Mouse (Mus musculus) heart, postnatal 10 days (tissue): ENCODE data around the gene Cramp1l. TPM values are rescaled to one million over a fixed set of nuclear protein-coding genes. Genes with fewer than 3 reads are reported as not detected.
A peak's percentile ranks its signal among the peaks of the same experiment; 100 is the strongest.

ENCODE experiments used
- DNase-seq, 2 experiments: peaks; one replicate each; pipeline ENCODE4 v3.0.0; 2021
- intact Hi-C: fragments of 180-260 bp; cut with DNase I; formaldehyde crosslinking; loops from one replicate; pipeline ENCODE4 v1.15.1; 2025
- total RNA-seq, 2 experiments: library from RNA; stranded (reverse); gene quantifications; 2 replicates each; pipeline ENCODE4 v1.2.3; 2021

The Cramp1l gene
- total RNA-seq, result 10 to 100 TPM; 15.2 to 15.9 TPM

DNA sequence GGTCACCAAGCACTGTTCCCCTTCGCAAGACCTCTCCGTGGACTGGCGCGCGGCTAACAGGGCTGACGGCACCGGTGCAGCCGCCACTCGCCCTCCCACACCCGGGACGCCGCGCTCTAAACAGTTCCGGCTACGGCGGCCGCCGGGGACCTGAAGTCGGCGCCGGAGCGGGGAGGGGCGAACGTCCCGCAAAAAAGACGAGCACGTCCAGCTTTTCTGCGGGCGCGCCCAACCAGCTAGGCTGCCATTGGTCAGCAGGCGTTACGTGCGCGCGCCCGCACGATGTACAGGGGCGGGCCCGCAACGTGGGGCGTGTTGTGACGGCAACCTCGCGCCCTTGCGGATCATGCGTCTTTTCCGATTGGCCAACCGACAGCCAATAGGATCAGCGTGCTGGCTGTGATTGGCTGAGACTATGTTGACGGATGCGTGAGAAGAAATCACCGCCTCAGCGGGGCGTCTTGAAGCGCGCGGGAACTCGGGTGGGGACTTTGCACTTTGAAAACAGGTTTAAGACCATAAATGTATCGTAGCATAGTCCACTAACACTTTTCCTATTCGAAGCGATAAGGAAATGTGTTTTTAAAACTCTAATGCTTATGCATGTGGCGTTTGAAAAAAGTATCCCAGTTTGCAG, at the start of gene Cramp1l, which contains the start of gene Ift140:
Gene Cramp1l, minus strand, starts transcription at position 134 of the 637 bp plus-strand sequence.
Gene Ift140, plus strand, starts transcription at position 431 of the 637 bp plus-strand sequence.
- DNase-seq, result peak; percentile 99

DNA sequence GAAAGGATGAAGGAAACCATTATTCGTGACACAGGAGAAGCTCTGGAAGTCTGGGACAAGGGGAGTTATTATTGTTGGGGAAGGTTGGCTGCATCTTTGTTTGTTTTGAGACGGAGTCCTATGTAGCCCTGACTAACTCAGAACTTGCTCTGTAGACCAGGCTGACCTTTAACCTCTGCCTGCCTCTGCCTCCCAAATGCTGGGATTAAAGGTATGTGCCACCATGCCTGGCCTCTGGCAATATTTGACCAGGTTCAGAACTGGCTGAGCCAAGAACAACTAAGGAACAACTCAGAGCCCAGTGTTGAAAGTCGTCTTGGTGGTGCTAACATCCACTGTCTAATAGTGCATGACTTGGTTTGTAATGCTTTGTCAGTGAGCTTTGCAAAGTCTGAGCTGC, 49.6 kb upstream of the Cramp1l start:
- no peak for DNase-seq
- intact Hi-C loops, result no loop called here

More for the DNA sequence above, at the start of gene Cramp1l, which contains the start of gene Ift140:
- intact Hi-C loops, result loop anchor here (5.0 kb wide), 2 partner anchors 73 to 257 kb away; partner anchors contain the start of gene Ube2i

DNA sequence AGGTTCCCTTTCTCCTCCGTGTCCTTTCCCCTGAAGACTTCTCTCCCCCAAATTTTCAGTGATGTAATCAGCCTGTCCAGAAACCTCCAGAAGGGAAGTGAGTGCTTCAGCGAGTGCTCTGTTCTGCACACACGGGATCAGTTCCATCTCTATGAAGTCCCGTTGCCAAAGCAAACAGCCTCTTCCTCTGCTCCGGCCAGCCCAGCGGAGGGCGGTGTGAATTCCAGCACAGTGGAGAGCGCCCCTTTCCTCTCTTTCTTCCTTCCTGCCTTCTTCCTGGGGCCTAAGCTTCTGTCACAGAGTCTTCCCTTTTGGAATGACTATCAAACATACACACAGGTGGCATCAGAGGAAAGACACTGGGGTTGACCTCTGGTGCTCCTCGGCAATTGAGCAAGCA, 48.8 kb upstream of the Cramp1l start:
- intact Hi-C loops, result loop anchor here (1.0 kb wide), 1 partner anchor 16 kb away; no protein-coding TSS in a partner anchor
- DNase-seq, result peak; percentile 84

DNA sequence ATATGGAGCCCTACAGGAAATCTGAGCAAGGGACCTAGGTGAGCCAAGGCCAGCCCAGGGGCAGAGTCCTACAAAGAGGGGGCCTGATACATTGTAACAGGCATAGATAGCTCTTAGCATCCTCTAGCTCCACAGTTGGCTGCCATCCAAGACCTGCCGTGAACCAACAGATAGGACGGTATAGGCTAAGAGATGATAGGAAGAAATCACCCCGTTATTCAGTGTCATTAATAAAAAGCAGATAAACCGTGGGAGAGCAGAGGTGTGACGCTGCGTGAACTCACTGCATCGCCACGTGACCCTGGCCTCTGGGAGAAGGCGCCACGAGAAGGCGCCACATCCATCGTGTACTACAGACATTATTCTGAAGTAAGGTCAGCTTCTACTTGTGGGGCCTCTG, 48.3 kb upstream of the Cramp1l start:
- intact Hi-C loops, result loop anchor here (1.0 kb wide), 1 partner anchor 16 kb away; no protein-coding TSS in a partner anchor
- peak in 1 of 2 experiments; percentile 48 for DNase-seq

DNA sequence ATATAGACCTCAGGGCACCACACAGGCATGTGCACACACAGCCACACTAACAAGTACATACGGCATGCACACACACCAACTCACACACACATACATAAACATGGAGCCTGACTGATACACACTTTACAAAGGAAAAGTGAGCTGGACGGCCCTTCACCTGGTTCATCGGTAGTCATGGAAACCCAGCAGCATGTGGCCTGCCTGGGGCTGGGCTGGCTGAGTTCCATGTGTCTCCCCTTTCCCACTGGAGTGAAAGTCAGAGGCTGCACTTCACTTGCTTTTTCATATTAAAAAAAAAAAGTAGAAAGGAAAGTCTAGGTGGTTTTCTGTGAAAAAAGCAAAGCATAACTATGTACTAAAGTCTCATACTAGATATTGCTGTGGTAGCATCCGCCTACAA, 47.7 kb upstream of the Cramp1l start:
- intact Hi-C loops, result no loop called here
- no peak for DNase-seq

DNA sequence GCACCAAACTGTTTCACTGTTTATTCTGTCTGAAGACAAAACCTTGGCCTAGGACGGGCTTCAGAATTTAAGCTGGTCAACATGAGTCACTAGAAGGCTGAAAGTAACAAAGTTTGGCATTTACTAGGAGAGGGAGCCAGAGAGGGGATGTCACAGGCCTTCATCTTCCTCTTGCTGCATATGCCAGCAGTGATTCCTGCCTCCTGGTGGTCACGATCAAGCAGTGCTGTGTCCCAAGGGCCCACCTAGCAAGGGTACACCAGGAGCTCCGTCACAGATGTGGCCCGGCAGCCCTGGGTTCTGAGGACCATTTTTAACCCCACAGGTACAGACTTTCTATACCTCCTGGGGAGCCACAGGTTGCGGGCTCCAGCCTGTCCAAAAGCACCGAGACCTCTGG, 41.5 kb upstream of the Cramp1l start:
- intact Hi-C loops, result no loop called here

DNA sequence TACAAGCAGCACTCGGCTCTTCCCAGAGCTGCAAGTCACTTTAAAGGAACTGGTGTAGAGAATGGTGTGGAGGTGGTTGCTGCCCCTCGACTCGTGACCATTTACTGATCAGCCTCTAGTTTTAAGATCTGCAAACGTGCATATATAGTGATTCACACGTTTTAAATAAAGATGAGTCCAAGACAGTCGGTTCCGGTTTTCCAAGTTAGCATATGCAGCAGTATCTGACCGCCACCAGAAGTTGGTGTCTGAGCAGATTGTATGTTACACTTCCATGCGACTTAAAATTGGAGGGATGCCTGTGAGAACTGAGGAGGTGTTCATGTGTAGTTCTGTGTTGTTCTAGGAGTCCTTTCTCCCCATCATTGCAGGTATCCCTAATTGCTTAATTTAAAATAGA, 37.7 kb upstream of the Cramp1l start:
- intact Hi-C loops, result no loop called here
- no peak for DNase-seq

More for the DNA sequence above, 41.5 kb upstream of the Cramp1l start:
- no peak for DNase-seq

DNA sequence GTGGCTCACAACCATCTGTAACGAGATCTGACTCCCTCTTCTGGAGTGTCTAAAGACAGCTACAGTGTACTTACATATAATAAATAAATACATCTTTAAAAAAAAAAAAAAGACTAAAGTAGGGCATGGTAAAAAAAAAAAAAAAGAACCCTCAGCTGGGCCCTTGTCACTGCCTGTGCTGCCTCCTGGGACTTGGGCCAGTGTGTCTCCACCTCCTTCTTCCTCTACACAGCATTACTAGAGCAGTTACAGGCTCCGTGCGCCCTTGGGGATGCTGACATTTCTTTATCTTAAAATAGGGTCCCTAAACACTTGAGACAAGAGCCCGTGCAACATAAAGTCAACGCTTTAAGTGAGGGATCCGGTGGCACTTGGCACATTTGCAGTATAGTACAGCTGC, 31.6 kb upstream of the Cramp1l start:
- intact Hi-C loops, result no loop called here
- DNase-seq, result no peak

DNA sequence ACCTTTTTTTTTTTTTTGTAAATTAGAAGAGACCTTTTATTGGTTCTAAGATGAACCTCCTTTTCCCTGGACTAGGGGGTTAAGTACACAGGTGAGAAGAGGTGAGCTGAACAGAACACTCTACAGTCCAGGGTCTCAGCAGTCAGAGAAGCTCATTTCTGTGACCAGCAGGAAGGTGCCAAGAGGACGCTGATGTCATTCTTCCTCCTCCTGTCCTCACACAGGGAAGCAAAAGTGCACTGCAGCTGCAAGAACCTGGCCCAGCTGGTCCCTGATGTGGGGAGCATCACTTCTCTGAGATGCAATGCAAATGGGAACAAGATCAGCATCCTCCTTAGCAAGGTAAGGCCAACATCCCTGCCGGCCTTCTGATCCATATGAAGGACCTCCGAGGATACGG, 29.7 kb upstream of the Cramp1l start:
- no peak for DNase-seq
- intact Hi-C loops, result no loop called here

DNA sequence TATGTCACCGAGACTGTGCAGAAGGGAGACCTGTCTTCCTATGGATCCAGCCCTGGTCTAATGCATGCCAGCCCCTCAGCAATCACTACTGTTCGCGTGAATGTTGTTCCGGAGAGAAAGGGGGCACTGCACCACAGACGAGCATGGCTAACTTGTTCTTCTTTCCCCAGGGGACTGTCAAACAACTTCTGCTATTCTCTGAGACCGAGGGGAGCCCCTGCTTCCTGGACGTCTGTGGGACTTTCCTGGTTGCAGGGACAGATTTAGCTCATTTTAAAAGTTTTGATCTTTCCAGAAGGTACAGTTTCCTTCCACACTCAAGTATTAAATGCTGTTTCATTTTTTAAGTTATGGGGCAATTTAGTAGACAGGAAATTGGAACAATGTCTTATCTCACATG, 29.3 kb upstream of the Cramp1l start:
- DNase-seq, result no peak
- intact Hi-C loops, result no loop called here

DNA sequence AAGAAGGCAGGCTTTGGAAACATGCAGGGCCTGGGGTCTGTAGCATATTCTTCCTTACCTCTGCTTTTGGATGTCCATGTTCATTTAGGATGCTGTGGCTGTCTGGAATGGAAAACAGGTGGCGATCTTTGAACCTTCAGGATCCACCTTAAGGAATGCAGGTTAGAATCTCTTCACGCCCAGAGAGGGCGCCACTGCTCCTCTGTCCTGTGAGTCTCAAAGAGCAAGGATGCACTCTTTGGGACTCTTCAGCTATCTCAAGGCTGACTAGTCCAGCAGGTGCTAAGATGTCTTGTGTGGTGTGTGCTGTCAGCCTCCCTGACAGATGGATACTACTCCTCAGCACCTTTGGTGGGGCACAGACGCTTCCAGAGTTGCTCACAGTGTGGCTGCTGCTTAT, 20.6 kb upstream of the Cramp1l start:
- DNase-seq, result peak in 1 of 2 experiments; percentile 14
- intact Hi-C loops, result no loop called here

DNA sequence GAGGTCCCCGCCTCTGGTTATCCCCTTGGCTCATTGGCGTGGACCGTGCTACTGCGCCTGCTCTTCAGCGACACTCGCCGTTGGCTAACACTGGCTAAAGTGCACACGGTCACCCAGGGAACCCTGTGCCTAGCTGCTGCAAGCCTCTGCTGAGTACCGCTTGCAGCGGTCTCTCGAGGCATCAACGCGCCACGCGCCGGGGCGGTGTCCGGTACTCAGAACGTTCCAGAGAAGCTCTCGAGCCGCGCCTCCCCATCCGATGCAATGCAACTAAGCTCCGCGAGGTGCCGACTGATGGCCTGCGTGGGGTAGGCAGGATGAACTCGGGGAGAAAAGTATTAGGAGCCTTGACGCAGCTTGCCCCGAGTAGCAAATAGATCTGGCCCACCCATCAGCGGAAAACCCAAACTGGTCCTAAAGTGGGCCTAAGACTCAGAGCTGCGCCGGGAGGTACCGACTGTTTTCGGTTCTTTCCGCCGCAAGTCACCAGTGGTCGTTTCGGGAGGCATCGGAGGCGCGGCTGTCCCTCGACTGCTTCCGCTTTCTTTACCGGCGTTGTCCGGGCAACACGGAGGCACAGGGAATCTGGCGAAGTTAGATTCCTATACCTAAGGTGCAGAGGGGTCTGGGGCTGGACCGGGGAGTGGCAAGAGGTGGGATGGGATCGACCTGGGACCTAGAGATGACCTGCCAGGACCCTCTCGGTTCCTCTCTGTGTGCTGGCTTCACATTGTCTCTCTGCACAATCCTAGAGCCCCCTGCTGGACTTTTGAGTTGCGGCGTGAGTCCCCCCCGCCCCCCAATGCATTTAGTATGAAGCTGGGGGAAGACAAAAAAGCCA, 924 bp upstream of the Cramp1l start:
- DNase-seq, result peak; percentile 56 to 89
- intact Hi-C loops, result loop anchor here (5.0 kb wide), 2 partner anchors 74 to 256 kb away; partner anchors contain the start of gene Ube2i

DNA sequence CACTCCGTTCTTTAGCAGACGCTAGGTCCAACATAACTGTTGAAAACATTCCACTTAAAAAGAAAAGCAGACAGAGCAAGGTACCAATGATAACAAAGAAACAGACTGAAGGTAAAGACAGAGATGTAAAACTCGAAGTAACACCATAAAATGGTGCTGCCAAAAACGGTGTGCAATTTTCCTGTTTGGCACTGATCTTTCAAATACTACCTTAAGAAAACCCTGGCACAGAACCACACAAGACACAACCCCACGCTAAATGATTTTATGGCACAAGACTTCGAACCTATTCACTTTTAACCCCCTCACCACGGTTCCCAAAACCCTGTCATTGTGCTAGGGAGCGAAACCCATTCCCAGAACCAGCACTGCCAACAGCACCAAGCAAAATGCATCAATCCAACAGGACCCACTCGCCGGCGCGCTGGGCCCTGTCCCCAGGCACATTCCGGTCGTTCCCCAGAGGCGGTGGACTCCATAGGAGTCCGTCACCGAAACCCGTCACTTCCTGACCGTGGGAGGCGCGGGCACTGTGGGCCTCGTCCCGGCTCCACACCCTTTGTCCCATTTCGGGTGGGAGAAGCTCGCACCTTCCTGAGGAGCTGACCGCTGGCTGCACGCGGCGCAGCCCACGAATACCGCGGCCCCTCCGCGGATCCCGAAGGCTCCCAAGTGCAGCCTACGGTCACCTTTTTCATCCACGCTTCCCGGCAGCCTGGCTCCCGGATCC, 582 bp downstream of the Cramp1l start:
- intact Hi-C loops, result loop anchor here (1.0 to 5.0 kb wide), 4 partner anchors 53 to 257 kb away; partner anchors contain the start of genes Jpt2, Tmem204 and Ube2i
- DNase-seq, result peak in 1 of 2 experiments; percentile 68

DNA sequence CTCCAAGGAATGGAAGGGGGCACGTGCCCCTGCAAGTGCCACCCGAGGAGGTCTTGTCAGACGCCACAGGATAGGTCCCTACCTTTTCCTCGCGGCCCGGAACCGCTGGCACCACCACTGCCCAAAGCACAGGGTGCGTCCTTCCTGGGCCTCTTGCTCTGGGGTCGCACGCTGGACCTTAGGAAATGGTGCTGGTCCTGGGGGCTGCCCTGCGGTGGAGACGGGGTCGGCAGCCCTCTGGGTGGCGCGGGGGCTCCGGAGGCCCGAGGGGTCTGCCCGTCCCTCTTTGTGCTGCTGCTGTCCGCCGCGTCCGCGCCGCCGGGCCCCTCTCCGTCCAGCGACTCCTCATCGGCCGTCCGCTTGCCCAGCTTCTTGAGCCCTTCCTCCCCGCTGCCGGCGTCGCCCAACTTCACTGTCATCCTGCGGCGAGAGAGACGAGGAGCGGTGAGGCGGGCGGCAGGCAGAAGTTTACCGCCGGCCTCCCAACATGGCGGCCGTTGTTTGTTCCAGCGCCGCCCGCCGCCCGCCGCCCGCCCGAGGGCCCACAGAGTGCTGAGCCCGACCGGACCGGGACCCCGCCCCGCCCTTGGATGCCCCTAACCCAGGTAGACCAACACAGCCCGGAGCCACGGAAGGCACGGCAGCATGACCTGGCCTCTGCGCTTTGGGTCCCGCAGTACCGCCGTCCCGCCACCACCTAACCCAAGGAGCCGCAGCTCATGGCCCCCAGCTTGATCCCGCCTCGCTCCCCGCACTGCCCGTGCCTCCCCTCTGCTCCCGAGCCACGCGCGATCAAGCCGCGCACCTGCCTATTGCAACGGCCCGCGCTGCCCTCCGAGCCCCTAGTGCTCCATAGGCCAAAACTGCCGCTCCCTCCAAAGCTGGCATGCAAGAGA, 1.7 kb downstream of the Cramp1l start:
- DNase-seq, result peak; percentile 43 to 54
- intact Hi-C loops, result loop anchor here (1.0 to 5.0 kb wide), 2 partner anchors 52 to 69 kb away; partner anchors contain the start of genes Jpt2 and Tmem204

DNA sequence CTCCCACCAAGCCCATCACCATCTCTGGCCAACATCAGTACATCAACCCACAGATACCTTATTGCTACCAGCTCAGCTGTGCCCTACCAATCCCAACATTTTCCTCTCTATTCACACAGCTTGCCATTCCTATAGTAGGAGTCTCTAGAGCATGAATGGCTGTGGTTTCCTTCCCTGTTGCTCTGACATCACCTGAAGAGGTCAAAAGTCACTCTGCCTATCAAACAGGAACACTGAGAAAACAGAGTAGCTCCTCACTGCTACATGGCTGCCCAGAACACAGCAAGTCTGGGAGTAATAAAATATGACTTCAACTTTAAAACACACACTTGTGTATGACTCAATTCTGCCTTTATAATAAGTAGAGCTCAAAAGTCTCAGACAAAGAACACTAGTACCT, 8.1 kb downstream of the Cramp1l start:
- intact Hi-C loops, result no loop called here
- no peak for DNase-seq

DNA sequence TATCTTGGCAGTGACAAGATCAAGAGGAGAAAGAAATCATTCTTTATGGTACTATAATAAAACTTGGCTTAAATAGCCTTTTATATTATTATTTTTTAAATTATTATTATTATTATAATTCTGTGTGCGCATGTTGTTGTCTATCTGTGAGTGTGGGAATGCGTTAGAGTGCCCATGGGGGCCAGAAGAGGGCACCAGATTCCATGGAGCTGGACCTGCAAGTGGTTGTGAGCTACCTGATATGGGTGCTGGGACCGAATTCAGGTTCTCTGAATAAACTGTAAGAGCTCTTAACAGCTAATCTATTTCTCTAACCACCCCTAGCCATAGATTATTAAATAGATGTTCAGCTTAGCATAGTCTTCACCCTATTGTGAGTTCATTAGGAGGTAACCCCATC, 10.5 kb downstream of the Cramp1l start:
- no peak for DNase-seq
- intact Hi-C loops, result no loop called here

DNA sequence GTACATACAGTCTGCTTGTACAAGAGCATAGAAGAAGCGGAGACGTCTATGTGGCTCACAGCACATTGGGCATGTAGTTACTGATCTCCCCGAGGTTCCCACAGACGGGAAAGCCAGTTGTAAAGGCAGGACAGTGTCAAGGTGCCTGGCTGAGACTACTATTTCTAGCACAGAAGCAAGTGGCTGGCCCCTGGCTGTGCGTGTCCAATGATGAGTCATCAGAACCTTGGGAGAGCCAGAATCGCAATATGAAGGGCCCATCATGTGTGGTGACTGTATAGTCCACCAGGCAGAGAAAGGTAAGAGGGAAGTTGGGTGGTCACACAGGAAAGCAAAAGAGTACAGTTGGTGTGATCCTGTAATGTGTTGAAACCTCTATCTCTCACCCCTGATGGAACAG, 20.9 kb downstream of the Cramp1l start:
- DNase-seq, result no peak
- intact Hi-C loops, result no loop called here

DNA sequence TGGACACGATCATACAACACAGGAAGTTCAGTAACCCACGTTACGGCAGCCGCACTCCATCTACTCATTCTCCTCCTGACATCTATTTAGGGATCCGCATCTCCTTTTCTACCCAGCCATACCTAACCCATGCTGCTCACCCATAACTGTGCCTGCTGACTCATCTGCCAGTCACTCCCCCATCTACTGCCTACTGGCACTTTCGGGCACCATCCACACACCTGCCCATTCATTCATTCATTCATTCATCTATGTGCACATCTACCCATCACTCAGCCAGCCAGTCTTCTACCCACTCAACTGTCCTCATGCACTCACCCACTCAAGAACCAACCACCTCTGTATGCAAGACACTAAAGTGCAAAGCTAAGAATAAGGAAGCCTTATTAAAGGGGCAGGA, 28.4 kb downstream of the Cramp1l start:
- intact Hi-C loops, result no loop called here
- no peak for DNase-seq

DNA sequence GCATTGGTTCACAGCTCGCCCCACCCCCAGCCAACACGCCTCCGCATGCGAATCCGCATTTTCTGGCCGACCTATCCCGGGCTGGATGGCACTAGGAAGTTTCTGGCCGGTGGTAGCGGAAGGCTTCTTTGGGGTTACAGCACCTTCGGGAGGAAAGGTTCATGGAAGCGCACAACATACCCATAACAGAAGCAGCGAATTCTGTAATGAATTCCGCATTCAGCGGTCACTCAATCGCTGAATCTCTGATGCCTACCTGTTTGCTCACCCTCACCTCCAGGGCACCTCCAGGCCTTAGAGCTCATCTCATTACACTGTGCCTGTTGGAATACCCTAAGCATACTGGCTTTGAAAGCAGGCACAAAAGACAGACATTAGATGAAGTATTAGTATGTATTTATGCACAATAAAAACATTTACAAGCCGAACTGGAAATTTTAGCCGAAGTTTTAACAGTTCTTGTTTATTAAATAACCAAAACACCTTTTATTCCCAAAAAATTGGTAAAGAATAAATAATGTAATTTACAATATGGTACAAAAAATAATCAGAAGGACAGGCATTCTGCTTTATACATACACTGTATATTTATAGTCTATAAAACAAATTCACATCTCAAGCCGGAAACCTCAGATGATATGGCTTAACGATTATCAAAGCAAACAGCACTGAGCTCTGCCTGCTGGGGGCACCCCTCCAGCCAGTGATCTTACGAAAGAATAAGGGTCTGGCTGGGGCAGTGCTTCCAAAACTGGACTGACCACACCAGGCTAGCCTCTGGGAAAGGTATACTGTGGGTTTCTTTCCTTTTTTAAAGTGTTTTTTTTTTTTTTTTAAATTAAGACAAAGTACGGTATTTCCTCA, 54.5 kb downstream of the Cramp1l start:
- DNase-seq, result no peak
- intact Hi-C loops, result loop anchor here (5.0 kb wide), 1 partner anchor 51 kb away; no protein-coding TSS in a partner anchor
